Mouse (Mus musculus) lung, adult 2 months (tissue): Measurements from ENCODE around the gene Mfsd11. TPM values are rescaled to one million over a fixed set of nuclear protein-coding genes. Genes with fewer than 3 reads are reported as not detected.

Experiments
- DNase-seq: peaks from one replicate; pipeline ENCODE4 v3.0.0; 2022
- H3K4me1 ChIP-seq: fragments of 200-500 bp; 2 replicates; pipeline ENCODE4 v1.6.1; 2011; ENCODE audit warnings: low read length; ENCODE audit not compliant: control insufficient read depth, insufficient read depth
- H3K4me3 ChIP-seq: fragments of 200-500 bp; replicated peaks from 2 replicates; pipeline ENCODE3; 2011; ENCODE audit warnings: low read depth, mild to moderate bottlenecking, control low read depth, low read length; ENCODE audit errors: extremely low read depth
- CTCF ChIP-seq: fragments of 200-500 bp; IDR thresholded peaks from 2 replicates; pipeline ENCODE4 v1.5.1; 2011; ENCODE audit warnings: mild to moderate bottlenecking, low read length, control low read depth; ENCODE audit not compliant: insufficient read depth
- POLR2A ChIP-seq: fragments of 200-500 bp; IDR thresholded peaks from 2 replicates; pipeline ENCODE4 v1.6.1; 2011; ENCODE audit warnings: low read depth, mild to moderate bottlenecking, control low read depth, low read length, borderline replicate concordance; ENCODE audit errors: extremely low read depth
- WGBS: fragments of 180-500 bp; shearing (Covaris S2); methylation state at CpG from one replicate; pipeline ENCODE4 v1.1.7; 2018; 5-methylcytosine and 5-hydroxymethylcytosine counted together
- polyA plus RNA-seq: library from polyadenylated mRNA; depleted of rRNA; stranded (reverse); fragments of >200 nt; gene quantifications from 2 replicates; pipeline ENCODE4 v1.2.3, GENCODE M21; 2012; rRNA removed

Mfsd11 gene
- polyA plus RNA-seq, 1 experiment: 22.3 TPM

DNA sequence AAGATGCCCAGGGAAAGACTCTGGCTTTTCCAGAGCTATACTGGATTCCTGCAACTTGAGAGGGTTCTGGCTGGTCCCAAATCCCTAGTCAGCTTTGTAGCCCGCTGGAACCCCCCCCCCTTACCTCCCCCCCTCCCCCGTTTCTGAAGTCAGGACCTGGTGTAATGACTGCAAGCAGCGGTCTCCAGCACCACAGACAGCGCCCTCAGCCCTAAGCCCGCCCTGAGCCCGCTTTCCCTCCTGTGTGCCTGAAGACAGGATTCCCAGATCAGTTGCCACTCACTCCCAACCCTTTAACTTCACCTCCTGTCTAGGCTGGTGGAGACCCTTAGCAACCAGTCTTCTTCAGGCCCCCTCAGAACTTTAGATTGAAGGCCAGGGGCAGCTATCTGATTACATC, 68.5 kb downstream of the Mfsd11 start:
- DNase-seq: no peak
- TF ChIP-seq POLR2A: no peak
- no peak overlapping the region for H3K4me3 ChIP-seq
- 10% methylated on average over 6 of the region's 6 CpGs for WGBS
- no peaks in the 10 kb centered on the region for H3K4me1 ChIP-seq

DNA sequence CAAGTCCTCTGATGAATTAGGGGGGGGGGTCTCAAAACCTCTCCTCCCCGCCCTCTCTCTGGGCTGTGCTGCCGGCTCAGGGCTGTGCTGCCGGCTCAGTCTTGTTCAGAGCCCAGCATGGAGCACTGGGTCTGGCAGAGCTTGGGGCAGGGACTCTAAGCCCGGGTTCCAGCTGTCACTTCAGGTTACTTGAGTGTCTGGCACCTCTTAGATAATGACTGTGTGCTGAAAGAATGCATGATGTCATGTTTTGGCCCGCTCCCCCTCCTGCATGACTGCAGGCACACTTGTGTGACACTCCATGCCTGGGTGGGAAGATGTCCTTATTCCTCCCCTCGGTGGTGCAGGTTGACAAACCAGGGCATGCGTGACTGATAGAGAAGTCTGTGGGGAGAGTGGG, 69.8 kb downstream of the Mfsd11 start:
- TF ChIP-seq POLR2A: no peak
- TF ChIP-seq CTCF: no peak
- Histone ChIP-seq H3K4me3 (no peak overlapping the region), H3K4me1 (no peaks in the 10 kb centered on the region)
- no peak for DNase-seq
- 35% methylated on average over 7 of the region's 7 CpGs for WGBS

Other genes starting within 250 kb of the Mfsd11 start
- gene Rhbdf2, start 225.4 kb upstream of the Mfsd11 start, polyA plus RNA-seq: 82.2 and 87.8 TPM in 2 replicates
- 2.8 and 5.6 TPM in 2 replicates for gene Prcd, start 198.9 kb upstream of the Mfsd11 start, polyA plus RNA-seq
- gene Cygb, start 198.1 kb upstream of the Mfsd11 start, polyA plus RNA-seq: 33.6 and 41.2 TPM in 2 replicates
- 0.26 and 0.28 TPM in 2 replicates for gene St6galnac1, start 76.9 kb upstream of the Mfsd11 start, polyA plus RNA-seq
- gene Mxra7, start 24.4 kb upstream of the Mfsd11 start, polyA plus RNA-seq: 70.1 and 172 TPM in 2 replicates
- 26.2 and 26.4 TPM in 2 replicates for gene Mettl23, start 9.2 kb upstream of the Mfsd11 start, polyA plus RNA-seq
- 23.8 and 26.8 TPM in 2 replicates for gene Jmjd6, start 9.0 kb upstream of the Mfsd11 start, polyA plus RNA-seq
- 448 and 676 TPM in 2 replicates for gene Srsf2, start 654 bp downstream of the Mfsd11 start, polyA plus RNA-seq
- gene Mgat5b, start 66.4 kb downstream of the Mfsd11 start, polyA plus RNA-seq: 0.13 and 0.43 TPM in 2 replicates